Mouse (Mus musculus): ENCODE measurements around the gene Acss2. TPM values are rescaled to one million over a fixed set of nuclear protein-coding genes. Genes with fewer than 3 reads are reported as not detected.

The Acss2 gene
- polyA plus RNA-seq, 1 experiment, result 65.9 TPM

DNA sequence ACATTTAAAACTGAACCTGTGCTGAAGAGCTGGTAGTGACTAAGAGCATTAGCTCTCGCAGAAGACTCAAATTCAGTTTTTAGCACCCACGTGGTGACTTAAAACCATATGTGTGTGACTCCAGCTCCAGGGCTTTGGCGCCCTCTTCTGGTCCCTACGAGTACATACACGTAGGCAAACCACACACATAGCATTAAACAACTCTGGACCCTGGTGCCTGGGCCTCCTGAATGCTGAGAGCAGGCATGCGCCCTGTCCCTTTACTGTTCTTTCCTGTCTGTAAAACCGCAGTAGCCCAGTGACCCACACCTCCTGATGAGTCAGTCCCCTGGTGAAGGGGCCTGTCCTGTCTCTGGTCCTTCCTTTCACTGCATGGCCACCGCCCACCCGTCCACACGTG, 107.0 kb downstream of the Acss2 start:
- DNase-seq (ENCODE audit: extremely low spot score in 1 of 2, low spot score in 1 of 2), result peak in 1 of 2 experiments; percentile 52

DNA sequence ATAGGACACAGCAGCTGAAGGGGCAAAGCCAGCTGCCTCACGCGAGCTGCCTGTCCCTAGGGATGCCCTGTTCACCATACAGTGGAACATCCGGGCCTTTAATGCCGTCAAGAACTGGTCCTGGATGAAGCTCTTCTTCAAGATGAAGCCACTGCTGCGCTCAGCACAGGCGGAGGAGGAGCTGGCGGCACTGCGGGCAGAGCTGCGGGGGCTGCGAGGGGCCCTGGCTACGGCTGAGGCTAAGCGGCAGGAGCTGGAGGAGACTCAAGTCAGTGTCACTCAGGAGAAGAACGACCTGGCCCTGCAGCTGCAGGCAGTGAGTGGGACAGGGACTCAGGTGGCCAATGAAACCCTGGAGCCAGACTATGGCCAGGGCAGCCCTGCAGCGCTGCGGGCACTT, 108.5 kb downstream of the Acss2 start:
- DNase-seq (ENCODE audit: extremely low spot score in 1 of 2, low spot score in 1 of 2), result no peak

DNA sequence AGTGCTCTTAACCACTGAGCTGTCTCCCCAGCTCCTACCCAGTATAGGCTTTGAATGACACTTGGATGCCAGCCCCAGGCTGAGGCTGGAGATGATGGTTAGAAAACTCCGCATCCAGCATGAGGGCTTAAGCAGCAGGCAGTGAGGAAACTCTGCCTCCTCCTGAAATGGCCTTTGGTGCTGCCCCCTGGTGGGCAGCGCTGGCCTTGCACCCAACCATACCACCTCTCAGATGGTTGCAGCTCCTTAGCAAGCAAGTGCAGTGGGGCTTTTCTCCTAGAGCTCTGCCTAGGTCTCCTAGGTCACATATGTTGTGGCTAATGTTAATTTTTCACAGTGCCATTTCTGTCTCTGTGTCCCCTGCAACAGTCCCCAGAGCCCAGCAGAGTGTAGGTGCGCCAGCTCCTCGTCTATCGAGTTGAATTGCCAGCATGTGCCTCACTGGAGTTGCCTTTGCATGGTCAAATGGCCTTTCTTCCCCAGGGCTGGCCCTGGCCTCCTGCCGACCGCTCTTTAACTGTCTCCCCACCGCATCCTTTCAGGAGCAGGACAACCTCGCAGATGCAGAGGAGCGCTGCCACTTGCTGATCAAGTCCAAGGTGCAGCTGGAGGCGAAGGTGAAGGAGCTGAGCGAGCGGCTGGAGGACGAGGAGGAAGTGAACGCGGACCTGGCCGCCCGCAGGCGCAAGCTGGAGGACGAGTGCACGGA, 109.4 kb downstream of the Acss2 start:
- DNase-seq (ENCODE audit: extremely low spot score in 1 of 2, low spot score in 1 of 2), result peak in 1 of 2 experiments; percentile 82

DNA sequence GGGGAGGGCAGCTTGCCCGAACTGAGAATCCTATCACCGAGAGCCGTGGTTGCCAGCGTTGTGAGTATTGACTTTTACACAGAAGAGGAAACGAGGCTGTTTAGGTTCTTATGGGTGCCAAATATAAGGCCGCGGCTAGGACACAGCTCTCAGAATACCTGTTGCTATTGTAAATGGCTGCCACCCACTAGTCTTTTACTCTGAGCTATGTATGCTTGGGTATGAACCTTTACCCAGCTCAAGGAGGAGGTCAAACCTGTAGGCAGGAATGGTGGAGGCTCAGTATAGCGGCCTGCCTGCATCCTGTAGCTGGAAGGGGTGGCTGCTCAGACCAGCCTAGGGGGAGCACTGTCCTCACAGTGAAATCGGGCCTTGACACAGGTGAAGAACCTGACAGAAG, 110.4 kb downstream of the Acss2 start:
- DNase-seq (ENCODE audit: extremely low spot score in 1 of 2, low spot score in 1 of 2), result no peak

DNA sequence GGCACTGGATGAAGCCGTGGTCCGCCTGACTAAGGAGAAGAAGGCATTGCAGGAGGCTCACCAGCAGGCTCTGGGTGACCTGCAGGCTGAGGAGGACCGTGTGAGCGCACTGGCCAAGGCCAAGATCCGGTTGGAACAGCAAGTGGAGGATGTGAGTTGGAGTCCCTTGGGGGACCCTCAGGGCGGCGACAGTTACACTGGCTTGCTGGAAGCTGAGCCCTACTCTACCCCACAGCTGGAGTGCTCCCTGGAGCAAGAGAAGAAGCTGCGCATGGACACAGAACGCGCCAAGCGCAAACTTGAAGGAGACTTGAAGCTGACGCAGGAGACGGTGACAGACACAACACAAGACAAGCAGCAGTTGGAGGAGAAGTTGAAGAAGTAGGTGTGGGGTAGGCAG, 110.8 kb downstream of the Acss2 start:
- DNase-seq (ENCODE audit: extremely low spot score in 1 of 2, low spot score in 1 of 2), result no peak

DNA sequence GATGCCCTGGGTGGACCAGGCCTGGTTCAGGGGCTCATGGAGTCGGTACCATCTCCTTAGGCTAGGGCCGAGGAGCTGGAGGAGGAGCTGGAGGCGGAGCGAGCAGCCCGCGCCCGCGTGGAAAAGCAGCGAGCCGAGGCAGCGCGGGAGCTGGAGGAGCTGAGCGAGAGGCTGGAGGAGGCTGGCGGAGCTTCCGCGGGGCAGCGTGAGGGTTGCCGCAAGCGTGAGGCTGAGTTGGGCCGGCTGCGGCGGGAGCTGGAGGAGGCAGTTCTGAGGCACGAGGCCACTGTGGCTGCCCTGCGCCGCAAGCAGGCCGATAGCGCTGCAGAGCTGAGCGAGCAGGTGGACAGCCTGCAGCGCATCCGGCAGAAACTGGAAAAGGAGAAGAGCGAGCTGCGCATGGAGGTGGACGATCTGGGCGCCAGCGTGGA, 111.5 kb downstream of the Acss2 start:
- DNase-seq (ENCODE audit: extremely low spot score in 1 of 2, low spot score in 1 of 2), result peak in 1 of 2 experiments; percentile 76

DNA sequence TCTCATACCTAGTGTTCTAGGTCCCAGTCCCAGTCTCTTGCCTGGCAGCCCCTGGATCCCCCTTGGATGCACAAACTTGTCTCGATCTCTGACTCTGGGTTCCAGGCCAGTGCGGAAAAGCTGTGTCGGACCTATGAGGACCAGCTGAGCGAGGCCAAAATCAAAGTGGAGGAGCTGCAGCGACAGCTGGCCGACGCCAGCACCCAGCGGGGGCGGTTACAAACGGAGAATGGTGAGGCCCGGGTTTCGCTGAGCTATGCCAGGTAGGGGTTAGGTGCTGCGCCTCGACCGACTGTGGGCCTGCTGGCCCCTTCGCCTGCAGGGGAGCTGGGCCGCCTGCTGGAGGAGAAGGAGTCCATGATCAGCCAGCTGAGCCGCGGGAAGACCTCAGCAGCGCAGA, 112.4 kb downstream of the Acss2 start:
- no peak for DNase-seq (ENCODE audit: extremely low spot score in 1 of 2, low spot score in 1 of 2)

DNA sequence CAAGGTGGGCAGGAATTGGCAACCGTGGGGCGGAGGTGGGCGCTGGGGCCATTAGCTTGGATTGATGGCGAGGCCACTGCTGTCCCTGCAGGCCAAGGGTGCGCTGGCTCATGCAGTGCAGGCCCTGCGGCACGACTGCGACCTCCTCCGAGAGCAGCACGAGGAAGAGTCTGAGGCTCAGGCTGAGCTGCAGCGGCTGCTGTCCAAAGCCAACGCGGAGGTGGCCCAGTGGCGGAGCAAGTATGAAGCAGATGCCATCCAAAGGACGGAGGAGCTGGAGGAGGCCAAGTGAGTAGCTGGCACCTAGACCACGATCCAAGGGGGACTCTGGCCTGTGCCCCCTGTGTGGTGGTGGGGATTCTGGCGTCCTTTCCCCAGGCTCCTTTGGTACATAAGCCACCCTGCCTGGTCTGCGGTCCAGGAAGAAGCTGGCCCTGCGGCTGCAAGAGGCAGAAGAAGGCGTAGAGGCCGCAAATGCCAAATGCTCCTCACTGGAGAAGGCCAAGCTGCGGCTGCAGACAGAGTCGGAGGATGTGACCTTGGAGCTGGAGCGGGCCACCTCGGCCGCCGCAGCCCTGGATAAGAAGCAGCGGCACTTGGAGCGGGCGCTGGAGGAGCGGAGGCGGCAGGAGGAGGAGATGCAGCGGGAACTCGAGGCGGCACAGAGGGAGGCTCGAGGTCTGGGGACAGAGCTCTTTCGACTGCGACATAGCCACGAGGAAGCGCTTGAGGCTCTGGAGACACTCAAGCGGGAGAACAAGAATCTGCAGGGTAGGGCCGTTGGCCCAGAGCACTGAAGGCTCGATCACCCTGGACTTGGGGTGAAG, 113.1 kb downstream of the Acss2 start:
- no peak for DNase-seq (ENCODE audit: extremely low spot score in 1 of 2, low spot score in 1 of 2)

DNA sequence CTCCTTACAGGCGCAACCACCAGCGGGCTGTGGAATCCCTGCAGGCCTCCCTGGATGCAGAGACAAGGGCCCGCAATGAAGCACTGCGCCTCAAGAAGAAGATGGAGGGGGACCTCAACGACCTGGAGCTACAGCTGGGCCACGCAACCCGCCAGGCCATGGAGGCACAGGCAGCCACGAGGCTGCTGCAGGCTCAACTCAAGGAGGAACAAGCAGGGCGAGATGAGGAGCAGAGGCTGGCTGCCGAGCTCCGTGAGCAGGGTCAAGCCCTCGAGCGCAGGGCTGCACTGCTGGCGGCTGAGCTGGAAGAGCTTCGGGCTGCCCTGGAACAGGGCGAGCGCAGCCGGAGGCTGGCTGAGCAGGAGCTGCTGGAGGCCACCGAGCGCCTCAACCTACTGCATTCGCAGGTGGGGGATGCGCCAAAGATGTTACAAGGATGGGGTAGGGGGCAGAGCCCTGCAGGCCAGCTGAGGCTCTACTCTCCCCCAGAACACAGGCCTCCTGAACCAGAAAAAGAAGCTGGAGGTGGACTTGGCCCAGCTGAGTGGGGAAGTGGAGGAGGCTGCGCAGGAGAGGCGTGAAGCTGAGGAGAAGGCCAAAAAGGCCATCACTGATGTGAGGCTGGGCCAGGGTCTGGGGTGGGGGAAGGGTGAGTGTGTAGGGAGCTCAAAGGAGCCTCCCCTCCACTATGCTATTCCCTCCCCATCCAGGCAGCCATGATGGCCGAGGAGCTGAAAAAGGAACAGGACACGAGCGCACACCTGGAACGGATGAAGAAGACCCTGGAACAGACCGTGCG, 114.6 kb downstream of the Acss2 start:
- no peak for DNase-seq (ENCODE audit: extremely low spot score in 1 of 2, low spot score in 1 of 2)

DNA sequence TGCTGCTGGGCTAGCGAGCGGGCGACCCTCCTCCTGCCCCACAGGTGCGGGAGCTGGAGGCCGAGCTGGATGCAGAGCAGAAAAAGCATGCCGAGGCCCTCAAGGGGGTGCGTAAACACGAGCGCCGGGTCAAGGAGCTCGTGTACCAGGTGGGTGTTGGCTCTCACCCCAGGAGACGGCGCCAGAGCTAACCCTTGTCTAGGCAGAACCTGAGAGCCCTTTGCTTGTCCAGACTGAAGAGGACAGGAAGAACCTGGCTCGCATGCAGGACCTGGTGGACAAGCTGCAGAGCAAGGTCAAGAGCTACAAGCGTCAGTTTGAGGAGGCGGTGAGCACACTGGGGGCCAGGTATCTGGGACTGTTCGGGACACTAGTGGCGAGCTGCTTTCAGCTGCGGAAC, 115.4 kb downstream of the Acss2 start:
- DNase-seq (ENCODE audit: extremely low spot score in 1 of 2, low spot score in 1 of 2), result no peak

DNA sequence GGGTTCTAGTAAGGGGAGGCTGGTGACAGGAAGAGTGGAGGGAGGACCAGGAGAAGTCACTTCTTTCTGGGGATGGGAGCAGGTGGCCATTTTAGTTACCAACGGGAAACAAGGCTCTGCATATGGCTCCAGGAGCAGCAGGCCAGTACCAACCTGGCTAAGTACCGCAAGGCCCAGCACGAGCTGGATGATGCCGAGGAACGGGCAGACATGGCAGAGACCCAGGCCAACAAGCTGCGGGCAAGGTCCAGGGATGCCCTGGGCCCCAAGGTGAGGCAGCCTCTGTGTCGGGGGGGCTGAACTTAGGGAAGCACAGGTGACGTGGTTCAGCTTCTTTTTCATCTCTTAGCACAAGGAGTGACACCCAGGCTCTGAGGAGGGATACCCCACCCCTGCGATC, 116.0 kb downstream of the Acss2 start:
- no peak for DNase-seq (ENCODE audit: extremely low spot score in 1 of 2, low spot score in 1 of 2)

DNA sequence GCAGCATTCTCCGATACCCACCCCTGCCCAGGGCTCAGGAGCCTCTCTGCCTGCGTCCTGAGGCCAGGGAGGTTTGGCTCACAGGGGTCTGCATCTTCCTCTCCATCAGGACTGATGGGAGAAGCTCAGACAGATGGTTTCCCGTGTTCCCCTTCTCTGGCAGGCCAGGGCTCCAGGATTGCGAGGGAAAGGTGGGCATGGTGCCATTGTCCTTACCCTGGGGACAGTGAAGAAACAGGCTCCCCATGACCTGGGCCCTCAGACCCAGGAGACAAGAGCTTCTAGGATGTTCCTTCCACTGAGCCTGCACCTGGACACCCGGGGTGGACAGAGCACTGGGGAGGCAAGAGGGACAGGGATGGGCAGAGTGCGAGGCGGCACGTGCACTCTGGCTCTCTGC, 116.8 kb downstream of the Acss2 start:
- DNase-seq (ENCODE audit: extremely low spot score in 1 of 2, low spot score in 1 of 2), result no peak

Other genes with a start within 250 kb of the Acss2 start
- gene Map1lc3a, start 241.7 kb upstream of the Acss2 start, polyA plus RNA-seq (2012; rRNA removed), result 387 and 406 TPM in 2 replicates
- gene Pigu, start 160.5 kb upstream of the Acss2 start, polyA plus RNA-seq (2012; rRNA removed), result 37.6 and 38.3 TPM in 2 replicates
- 138 and 165 TPM in 2 replicates for gene Trp53inp2, start 136.9 kb upstream of the Acss2 start, polyA plus RNA-seq (2012; rRNA removed)
- 45.3 and 46.9 TPM in 2 replicates for gene Ncoa6, start 44.1 kb upstream of the Acss2 start, polyA plus RNA-seq (2012; rRNA removed)
- gene Ggt7, start 289 bp downstream of the Acss2 start, polyA plus RNA-seq (2012; rRNA removed), result 206 and 237 TPM in 2 replicates
- 13.9 and 15.4 TPM in 2 replicates for gene Gss, start 74.9 kb downstream of the Acss2 start, polyA plus RNA-seq (2012; rRNA removed)
- 5.8 and 6.0 TPM in 2 replicates for gene Myh7b, start 93.3 kb downstream of the Acss2 start, polyA plus RNA-seq (2012; rRNA removed)
- gene Trpc4ap, start 174.4 kb downstream of the Acss2 start, polyA plus RNA-seq (2012; rRNA removed), result 152 and 159 TPM in 2 replicates
- 38.4 and 39.6 TPM in 2 replicates for gene Edem2, start 211.5 kb downstream of the Acss2 start, polyA plus RNA-seq (2012; rRNA removed)
- gene Gm17581, start 217.9 kb downstream of the Acss2 start, polyA plus RNA-seq (2012; rRNA removed), result not detected in 2 replicates
- gene Procr, start 233.2 kb downstream of the Acss2 start, polyA plus RNA-seq (2012; rRNA removed), result 1.5 and 2.6 TPM in 2 replicates

Measured in frontal cortex, adult 2 months (tissue).